Mouse (Mus musculus) MEL (cell line): Measurements from ENCODE around the gene Zfp326.

Source experiments
- CTCF ChIP-seq, 3 experiments: IDR thresholded peaks in 2 of 3; conservative IDR thresholded peaks in 1 of 3; 2 replicates each; pipeline ENCODE4 v1.5.1; 2011 to 2012; ENCODE audit warnings: low read length in 3 of 3, low read depth in 2 of 3, mild to moderate bottlenecking in 2 of 3, improper control_type of control experiment in 1 of 3, inconsistent platforms in 1 of 3, mixed read lengths in 1 of 3, moderate library complexity in 1 of 3; ENCODE audit not compliant: control insufficient read depth in 1 of 3, insufficient read depth in 1 of 3, poor library complexity in 1 of 3, severe bottlenecking in 1 of 3
- MAFK ChIP-seq: IDR thresholded peaks from 2 replicates; pipeline ENCODE4 v1.6.1; 2011; ENCODE audit warnings: low read depth, mild to moderate bottlenecking, low read length, improper control_type of control experiment, borderline replicate concordance
- RAD21 ChIP-seq: IDR thresholded peaks from 2 replicates; pipeline ENCODE4 v1.6.1; 2011; ENCODE audit warnings: mild to moderate bottlenecking, low read depth, low read length, improper control_type of control experiment
- ZNF384 ChIP-seq: IDR thresholded peaks from 2 replicates; pipeline ENCODE4 v1.6.1; 2012; ENCODE audit warnings: low read depth, mild to moderate bottlenecking, inconsistent platforms, low read length, improper control_type of control experiment

- peak; percentile 48 to 68 (median 62) for TF ChIP-seq CTCF (IDR thresholded peaks at IDR 0.05 in 2 of 3, conservative IDR thresholded peaks at IDR 0.05 in 1 of 3; ENCODE audit: control insufficient read depth in 1 of 3, insufficient read depth in 1 of 3, low read depth in 2 of 3, low read length in 3 of 3, poor library complexity in 1 of 3, severe bottlenecking in 1 of 3)
- TF ChIP-seq ZNF384, result no peak
- TF ChIP-seq RAD21, result peak; percentile 60
- no peak for TF ChIP-seq MAFK
Measured at GRCm38 (mm10) chr5:105925568-105926255, 49.3 kb downstream of the Zfp326 start.
